Comparison of ENCODE assay signal across 19 mouse cellular contexts in genomic region chr3:124389650-124390049, GRCm38 (mm10). TPM values are rescaled to one million over a fixed set of nuclear protein-coding genes. Genes with fewer than 3 reads are reported as not detected.
DNase-seq lines count a peak whose midpoint lies in the region; ATAC-seq and TF ChIP-seq lines count a peak whose summit lies in the region.
"Had no signal": no experiment of that assay in that cellular context is flagged by ENCODE, and none has a peak within 500 bp of the region (broad histone marks: within the 10 kb centered on the region; RNA-seq: fewer than 3 reads in every experiment).

No protein-coding gene starts in this region.

- H3K9ac ChIP-seq in hindbrain, embryonic 16.5 days (ENCODE audit: low read depth, low read length): no peak overlapping the region
- no peak overlapping the region for H3K9ac ChIP-seq in hindbrain, embryonic 12.5 days
- H3K9ac ChIP-seq in lung, embryonic 14.5 days: no peak overlapping the region
- H3K9ac ChIP-seq: heart, embryonic 12.5 days; intestine, embryonic 15.5 days had no signal

- no peaks in the 10 kb centered on the region for H3K36me3 ChIP-seq in hindbrain, embryonic 16.5 days (ENCODE audit: control insufficient read depth, insufficient read depth, low read length)
- H3K36me3 ChIP-seq in hindbrain, embryonic 12.5 days: no peaks in the 10 kb centered on the region
- H3K36me3 ChIP-seq in lung, embryonic 14.5 days (ENCODE audit: insufficient read depth): no peaks in the 10 kb centered on the region
- H3K36me3 ChIP-seq: embryonic facial prominence, embryonic 10.5 days; heart, embryonic 12.5 days; hindbrain, embryonic 10.5 days; intestine, embryonic 15.5 days had no signal

- H3K9me3 ChIP-seq in hindbrain, embryonic 16.5 days (ENCODE audit: control insufficient read depth, low read length): no peaks in the 10 kb centered on the region
- no peaks in the 10 kb centered on the region for H3K9me3 ChIP-seq in hindbrain, embryonic 12.5 days (replicated peaks)
- H3K9me3 ChIP-seq in lung, embryonic 14.5 days (ENCODE audit: low read depth, low read length): no peaks in the 10 kb centered on the region
- H3K9me3 ChIP-seq: embryonic facial prominence, embryonic 10.5 days; hindbrain, embryonic 10.5 days; intestine, embryonic 15.5 days had no signal

- H3K27me3 ChIP-seq in hindbrain, embryonic 16.5 days (replicated peaks; ENCODE audit: control insufficient read depth, insufficient read depth, low read length): no peaks in the 10 kb centered on the region
- H3K27me3 ChIP-seq in hindbrain, embryonic 12.5 days: no peaks in the 10 kb centered on the region
- H3K27me3 ChIP-seq in lung, embryonic 14.5 days (ENCODE audit: insufficient read depth, low read length): no peaks in the 10 kb centered on the region
- H3K27me3 ChIP-seq: heart, embryonic 12.5 days; intestine, embryonic 15.5 days had no signal

- peak; percentile 85 to 86 for DNase-seq in cerebellum, postnatal 10 days
- DNase-seq in cerebellum, postnatal 36 days: no peak
- peak; percentile 3 for DNase-seq in lung, embryonic 14.5 days
- no peak for DNase-seq in lung, postnatal 25 days (ENCODE audit: low spot score)
- DNase-seq in brain, adult 2 months (ENCODE audit: low read depth, low spot score): peak; percentile 39
- no peak for DNase-seq in layer of hippocampus, adult 9-10 months (ENCODE audit: low spot score)
- DNase-seq: adrenal gland, postnatal 14 days; cerebellum, adult 8-10 months; gastrocnemius, postnatal 14 days had no signal

- no peak overlapping the region for H3K27ac ChIP-seq in hindbrain, embryonic 16.5 days (ENCODE audit: low read depth, low read length)
- no peak overlapping the region for H3K27ac ChIP-seq in hindbrain, embryonic 12.5 days
- no peak overlapping the region for H3K27ac ChIP-seq in lung, embryonic 14.5 days (ENCODE audit: low read depth)
- H3K27ac ChIP-seq: embryonic facial prominence, embryonic 10.5 days; hindbrain, embryonic 10.5 days; intestine, embryonic 15.5 days had no signal

- no peak overlapping the region for H3K4me3 ChIP-seq in hindbrain, embryonic 16.5 days (ENCODE audit: low read length)
- no peak overlapping the region for H3K4me3 ChIP-seq in hindbrain, embryonic 12.5 days
- H3K4me3 ChIP-seq in lung, embryonic 14.5 days (ENCODE audit: low read depth, low read length): no peak overlapping the region
- H3K4me3 ChIP-seq: embryonic facial prominence, embryonic 10.5 days; heart, embryonic 12.5 days; hindbrain, embryonic 10.5 days; intestine, embryonic 15.5 days had no signal

- no peak overlapping the region for H3K4me2 ChIP-seq in hindbrain, embryonic 16.5 days (ENCODE audit: low read length)
- H3K4me2 ChIP-seq in hindbrain, embryonic 12.5 days (replicated peaks): no peak overlapping the region
- H3K4me2 ChIP-seq in lung, embryonic 14.5 days: no peak overlapping the region
- H3K4me2 ChIP-seq: heart, embryonic 12.5 days; intestine, embryonic 15.5 days had no signal

- ATAC-seq in hindbrain, embryonic 16.5 days: peak; percentile 60; the same call in 1 of the 2 replicates
- ATAC-seq in hindbrain, embryonic 12.5 days (ENCODE audit: low FRiP score): no peak
- no peak for ATAC-seq in lung, embryonic 14.5 days (ENCODE audit: insufficient read depth)
- ATAC-seq: forebrain, embryonic 16.5 days; intestine, embryonic 15.5 days had no signal

- TF ChIP-seq CTCF in lung, embryonic 14.5 days (IDR thresholded peaks at IDR 0.05; ENCODE audit: low read depth): no peak

- WGBS in hindbrain, embryonic 16.5 days: 59% methylated on average over 2 of the region's 2 CpGs
- 72% methylated on average over 2 of the region's 2 CpGs for WGBS in hindbrain, embryonic 12.5 days
- 42% methylated on average over 2 of the region's 2 CpGs for WGBS in lung, embryonic 14.5 days

- no peaks in the 10 kb centered on the region for H3K4me1 ChIP-seq in hindbrain, embryonic 16.5 days (ENCODE audit: control insufficient read depth, insufficient read depth, low read depth, low read length)
- H3K4me1 ChIP-seq in hindbrain, embryonic 12.5 days: no peaks in the 10 kb centered on the region
- no peaks in the 10 kb centered on the region for H3K4me1 ChIP-seq in lung, embryonic 14.5 days (ENCODE audit: insufficient read depth)
- H3K4me1 ChIP-seq: embryonic facial prominence, embryonic 10.5 days; heart, embryonic 12.5 days; hindbrain, embryonic 10.5 days; intestine, embryonic 15.5 days had no signal

RNA-seq across cellular contexts. Expression of gene 1700006A11Rik, which starts 36.2 kb away (rescaled TPM):
- polyA plus RNA-seq in hindbrain, embryonic 16.5 days (2015; fragmentation: Nextera tagmentation; extraction: Ambion mirVana): not detected in 2 replicates
- not detected in 2 replicates for polyA plus RNA-seq in hindbrain, embryonic 12.5 days (2016; fragmentation: Nextera tagmentation; extraction: Ambion mirVana)
- not detected in 2 replicates for polyA plus RNA-seq in lung, embryonic 14.5 days (2014; fragmentation: Nextera tagmentation; extraction: Ambion mirVana)
- polyA plus RNA-seq: C2C12; embryonic facial prominence, embryonic 10.5 days; embryonic facial prominence, embryonic 14.5 days; forebrain, embryonic 16.5 days; heart, embryonic 12.5 days; heart, embryonic 16.5 days; hindbrain, embryonic 10.5 days; intestine, embryonic 15.5 days had no signal

Comparison
In these comparisons a context has a peak if more than half of its experiments do, and no peak if none do; other contexts are left out.
1. DNase-seq: peak in cerebellum, postnatal 10 days (2 of 2), lung, embryonic 14.5 days (single experiment) and brain, adult 2 months (single experiment); none in cerebellum, postnatal 36 days (0 of 2), lung, postnatal 25 days (single experiment) and layer of hippocampus, adult 9-10 months (single experiment).